Mouse (Mus musculus): ENCODE results near the gene Ppp1cc. TPM values are rescaled to one million over a fixed set of nuclear protein-coding genes. Genes with fewer than 3 reads are reported as not detected.
A peak's percentile ranks its signal among the peaks of the same experiment; 100 is the strongest.
"Not testable (repeated sequence)": the region's sequence is repeated elsewhere in the genome, so short reads cannot be mapped to it uniquely, and the experiment has no call there.

Gene Ppp1cc
- polyA plus RNA-seq, 1 experiment from 2014 or later, result 213 TPM

DNA sequence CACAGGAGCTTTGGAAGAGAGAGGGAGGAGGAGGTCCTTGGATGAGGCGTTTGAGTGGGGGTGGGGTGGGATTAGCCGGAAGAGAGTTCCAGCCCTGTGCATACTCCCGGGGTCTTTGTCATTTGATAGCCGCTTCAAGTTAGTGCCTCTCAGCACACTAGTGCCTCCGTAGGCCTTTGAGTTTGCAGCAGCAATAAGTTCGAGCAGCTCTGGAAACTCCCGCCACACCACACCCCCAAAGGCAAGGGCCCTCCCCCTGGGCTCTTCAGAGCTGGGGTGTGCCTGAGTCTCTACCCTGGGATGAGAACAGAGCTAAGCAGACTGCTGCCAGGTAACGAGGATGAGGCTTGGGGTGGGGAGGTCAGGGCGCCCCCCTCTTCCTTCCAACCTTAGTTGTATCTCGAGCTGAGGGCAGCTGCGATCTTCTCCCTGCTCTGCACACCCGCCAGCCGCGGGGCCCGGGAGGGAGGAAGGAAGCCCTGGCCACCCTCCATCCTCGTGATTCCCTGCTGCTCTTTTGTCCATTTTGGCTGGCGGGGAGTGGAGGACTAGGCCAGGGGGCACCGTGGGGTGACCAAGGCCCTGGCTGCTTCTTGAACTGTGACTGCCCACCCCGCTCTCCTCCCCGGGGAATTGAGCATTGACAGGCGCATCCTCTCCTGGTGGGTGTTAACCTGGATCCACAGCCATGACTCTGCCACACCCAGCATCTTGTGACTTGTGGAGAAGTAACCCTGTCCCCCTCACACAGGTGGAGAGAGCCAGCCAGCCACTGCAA is 51.7 kb downstream of the Ppp1cc start:
- no peak overlapping the region for H3K27ac ChIP-seq (replicated peaks)
- H3K27me3 ChIP-seq, result no peaks in the 10 kb centered on the region
- H3K36me3 ChIP-seq, result no peaks in the 10 kb centered on the region
- no peaks in the 10 kb centered on the region for H3K9me3 ChIP-seq
- peak overlapping the region; percentile 39 for H3K4me2 ChIP-seq
- no peak for ATAC-seq (ENCODE audit: low FRiP score, low read depth)
- WGBS, result 5% methylated on average over 21 of the region's 21 CpGs
- 0 out of 2 replicates have a peak overlapping the region, but pooled peaks have one; percentile 3 for H3K4me3 ChIP-seq
- no peak overlapping the region for H3K9ac ChIP-seq
- H3K4me1 ChIP-seq (replicated peaks), result peaks cover 9% of the 10 kb centered on the region; the same call in 1 of the 2 replicates

DNA sequence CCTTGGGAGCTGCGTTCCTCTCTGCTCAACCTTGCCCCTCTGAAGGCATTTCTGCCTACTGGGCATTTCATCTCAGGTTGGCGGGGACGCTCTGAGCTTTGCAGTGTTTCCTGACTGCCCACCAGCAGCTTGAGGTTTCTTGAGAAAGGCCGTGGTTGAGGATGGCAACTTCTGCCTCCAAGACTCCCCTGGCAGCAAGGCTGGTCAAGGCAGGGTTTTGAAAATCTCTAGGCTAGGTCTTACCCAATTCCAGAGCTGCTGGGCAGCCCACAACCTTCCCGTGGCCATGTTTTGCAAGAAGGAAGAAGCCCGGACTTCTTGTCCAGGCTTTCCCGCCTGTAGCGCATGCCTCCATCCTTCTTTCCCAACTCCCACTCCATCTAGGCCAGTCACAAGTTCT is 52.8 kb downstream of the Ppp1cc start:
- Histone ChIP-seq H3K27me3 (no peaks in the 10 kb centered on the region), H3K36me3 (no peaks in the 10 kb centered on the region), H3K9ac (no peak overlapping the region), H3K4me1 (replicated peaks) (peaks cover 9% of the 10 kb centered on the region; the same call in 1 of the 2 replicates), H3K4me3 (no peak overlapping the region), H3K4me2 (no peak overlapping the region), H3K9me3 (no peaks in the 10 kb centered on the region), H3K27ac (replicated peaks) (no peak overlapping the region)
- ATAC-seq (ENCODE audit: low FRiP score, low read depth), result no peak
- 85% methylated on average over 8 of the region's 8 CpGs for WGBS

GRCm38 (mm10) chr5:122212125-122212524 is 54.0 kb downstream of the Ppp1cc start:
- Histone ChIP-seq H3K9me3 (no peaks in the 10 kb centered on the region), H3K4me1 (replicated peaks) (peaks cover 9% of the 10 kb centered on the region; the same call in 1 of the 2 replicates), H3K27me3 (no peaks in the 10 kb centered on the region), H3K4me3 (no peak overlapping the region), H3K9ac (no peak overlapping the region), H3K36me3 (no peaks in the 10 kb centered on the region), H3K4me2 (no peak overlapping the region), H3K27ac (replicated peaks) (no peak overlapping the region)
- ATAC-seq (ENCODE audit: low FRiP score, low read depth), result no peak
- 86% methylated on average over 8 of the region's 8 CpGs for WGBS

- not testable (repeated sequence) for H3K4me2 ChIP-seq; H3K4me1 ChIP-seq (replicated peaks); H3K27ac ChIP-seq (replicated peaks); H3K27me3 ChIP-seq; ATAC-seq (ENCODE audit: low FRiP score, low read depth); H3K9ac ChIP-seq; H3K4me3 ChIP-seq; H3K9me3 ChIP-seq; H3K36me3 ChIP-seq
- WGBS, result 93% methylated on average over 1 of the region's 1 CpGs
Measured at GRCm38 (mm10) chr5:122212820-122213219, 54.7 kb downstream of the Ppp1cc start.

GRCm38 (mm10) chr5:122213861-122214260 is 55.8 kb downstream of the Ppp1cc start:
- no peak overlapping the region for H3K4me3 ChIP-seq
- H3K9ac ChIP-seq, result no peak overlapping the region
- H3K27me3 ChIP-seq, result no peaks in the 10 kb centered on the region
- 95% methylated on average over 6 of the region's 6 CpGs for WGBS
- H3K4me2 ChIP-seq, result no peak overlapping the region
- no peaks in the 10 kb centered on the region for H3K36me3 ChIP-seq
- H3K27ac ChIP-seq (replicated peaks), result no peak overlapping the region
- H3K4me1 ChIP-seq (replicated peaks), result peaks cover 9% of the 10 kb centered on the region; the same call in 1 of the 2 replicates
- ATAC-seq (ENCODE audit: low FRiP score, low read depth), result no peak
- H3K9me3 ChIP-seq, result no peaks in the 10 kb centered on the region

GRCm38 (mm10) chr5:122217636-122218035 is 59.6 kb downstream of the Ppp1cc start:
- H3K4me3 ChIP-seq, result no peak overlapping the region
- H3K27ac ChIP-seq (replicated peaks), result no peak overlapping the region
- no peak for ATAC-seq (ENCODE audit: low FRiP score, low read depth)
- no peaks in the 10 kb centered on the region for H3K27me3 ChIP-seq
- H3K4me1 ChIP-seq (replicated peaks), result no peaks in the 10 kb centered on the region
- no peaks in the 10 kb centered on the region for H3K9me3 ChIP-seq
- H3K36me3 ChIP-seq, result no peaks in the 10 kb centered on the region
- no peak overlapping the region for H3K4me2 ChIP-seq
- 84% methylated on average over 6 of the region's 6 CpGs for WGBS
- no peak overlapping the region for H3K9ac ChIP-seq

DNA sequence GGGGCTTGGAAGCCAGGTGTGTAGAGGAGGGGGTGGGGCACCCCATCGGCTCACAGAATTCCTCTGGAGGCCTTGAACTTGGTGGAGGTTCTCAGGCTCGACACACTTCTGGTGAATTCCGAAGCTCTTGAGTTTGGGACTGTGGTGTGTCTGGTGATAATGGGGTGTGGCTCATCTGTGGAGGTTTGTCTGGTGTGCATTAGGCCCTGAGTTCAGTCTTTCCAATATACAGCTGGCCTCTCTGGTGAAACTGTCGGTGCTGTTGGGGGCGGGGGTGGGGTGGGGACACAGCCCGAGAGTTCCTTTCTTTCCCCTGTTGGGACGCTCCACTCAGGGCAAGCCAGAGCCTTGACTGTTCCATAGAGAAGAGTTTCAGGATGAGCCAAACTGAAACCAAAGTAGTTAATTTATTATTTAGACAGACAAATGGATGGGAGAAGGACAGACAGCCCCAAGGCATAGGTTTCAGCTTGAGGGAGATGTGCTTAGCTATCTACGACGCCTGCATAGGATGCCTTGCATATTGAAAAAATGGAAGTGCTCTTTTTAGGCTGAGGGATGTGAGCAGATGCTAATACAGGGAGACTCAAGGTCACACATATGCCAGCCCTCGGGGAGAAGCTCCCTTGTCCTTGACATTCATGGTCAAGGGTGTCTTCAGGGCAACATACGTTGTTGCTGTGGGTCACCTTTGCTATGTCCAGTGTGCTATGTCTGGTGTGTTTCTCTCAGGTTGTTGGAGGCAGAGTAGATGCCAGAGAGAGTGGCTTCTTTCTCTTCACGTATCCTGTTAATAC is 60.2 kb downstream of the Ppp1cc start:
- Histone ChIP-seq H3K27ac (replicated peaks) (no peak overlapping the region), H3K36me3 (no peaks in the 10 kb centered on the region), H3K4me2 (no peak overlapping the region), H3K4me1 (replicated peaks) (no peaks in the 10 kb centered on the region), H3K4me3 (no peak overlapping the region), H3K27me3 (no peaks in the 10 kb centered on the region), H3K9me3 (no peaks in the 10 kb centered on the region), H3K9ac (no peak overlapping the region)
- WGBS, result 90% methylated on average over 12 of the region's 12 CpGs
- ATAC-seq (ENCODE audit: low FRiP score, low read depth), result no peak

DNA sequence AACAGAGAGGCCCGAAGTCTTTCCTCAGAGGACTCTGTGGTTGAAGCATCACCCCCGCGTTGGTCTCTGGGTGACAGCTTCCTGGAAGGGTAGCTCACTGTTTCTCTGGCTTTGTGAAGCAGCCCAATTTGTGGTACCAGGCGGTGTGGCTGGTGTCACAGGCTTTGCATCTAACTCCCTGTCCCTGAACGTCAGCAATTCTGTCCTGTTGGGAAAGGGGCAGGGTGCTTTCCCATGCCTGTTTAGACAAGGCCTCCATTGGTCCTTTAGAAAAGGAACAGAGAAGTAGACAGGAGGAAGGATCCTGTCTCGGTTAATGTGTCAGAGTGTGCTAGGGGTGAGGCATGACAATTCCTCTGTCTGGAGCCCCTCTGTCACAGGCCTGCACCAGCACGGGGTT is 60.9 kb downstream of the Ppp1cc start:
- H3K27me3 ChIP-seq, result no peaks in the 10 kb centered on the region

DNA sequence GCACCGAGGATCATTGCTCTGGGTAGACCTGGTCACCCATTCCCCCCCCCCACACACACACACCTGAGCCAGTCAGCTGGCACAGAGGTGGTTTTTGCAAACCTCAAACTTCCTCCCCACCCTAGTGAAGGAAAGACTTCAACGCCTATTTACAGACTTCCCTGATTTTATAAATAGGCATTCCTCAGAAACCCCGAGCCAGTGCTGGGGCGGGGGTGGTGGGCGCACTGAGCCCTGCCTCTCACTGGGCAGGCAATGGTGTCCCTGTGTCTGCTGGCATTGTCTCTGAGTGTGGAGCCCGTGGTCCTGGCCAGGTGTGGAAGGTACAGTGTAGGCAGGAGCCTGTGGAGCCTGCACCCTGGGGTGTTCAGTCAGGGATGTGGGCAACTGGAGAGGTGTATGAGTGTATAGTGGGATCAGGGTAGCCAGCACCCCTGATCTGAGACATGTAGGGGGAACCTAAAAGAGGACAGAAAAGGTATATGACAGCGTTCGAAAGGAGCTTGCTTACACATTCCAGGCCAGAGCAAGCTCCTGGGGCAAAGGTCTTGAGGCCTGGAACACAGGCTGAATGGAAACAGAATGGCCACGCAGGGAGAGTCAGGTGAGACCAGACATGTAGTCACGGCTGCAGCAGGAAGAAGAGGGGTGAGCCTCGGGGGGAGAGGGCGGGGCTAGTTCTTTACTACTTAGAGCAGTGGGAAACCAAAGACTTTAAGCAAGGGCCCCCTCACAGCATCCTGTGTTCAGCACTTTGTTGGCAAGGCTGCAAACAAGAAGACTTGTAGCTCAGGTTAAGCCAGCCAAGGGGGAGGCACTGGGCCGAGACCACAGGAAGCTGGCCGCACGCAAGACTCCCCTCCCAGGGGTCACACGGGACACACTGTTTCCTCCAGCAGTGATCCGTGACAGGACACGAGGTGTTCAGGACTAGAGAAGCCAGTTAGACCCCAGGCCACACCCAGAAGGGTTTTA is 61.9 kb downstream of the Ppp1cc start:
- Histone ChIP-seq H3K36me3 (no peaks in the 10 kb centered on the region), H3K27ac (replicated peaks) (no peak overlapping the region), H3K9ac (no peak overlapping the region), H3K27me3 (no peaks in the 10 kb centered on the region), H3K4me1 (replicated peaks) (no peaks in the 10 kb centered on the region), H3K9me3 (no peaks in the 10 kb centered on the region), H3K4me3 (no peak overlapping the region), H3K4me2 (no peak overlapping the region)
- ATAC-seq (ENCODE audit: low FRiP score, low read depth), result no peak
- 67% methylated on average over 18 of the region's 18 CpGs for WGBS

More for the DNA sequence above, 60.9 kb downstream of the Ppp1cc start:
- H3K4me2 ChIP-seq, result no peak overlapping the region
- no peak overlapping the region for H3K9ac ChIP-seq
- no peaks in the 10 kb centered on the region for H3K9me3 ChIP-seq
- H3K4me1 ChIP-seq (replicated peaks), result no peaks in the 10 kb centered on the region
- no peak overlapping the region for H3K27ac ChIP-seq (replicated peaks)
- no peaks in the 10 kb centered on the region for H3K36me3 ChIP-seq
- H3K4me3 ChIP-seq, result no peak overlapping the region
- no peak for ATAC-seq (ENCODE audit: low FRiP score, low read depth)
- WGBS, result 84% methylated on average over 7 of the region's 7 CpGs

DNA sequence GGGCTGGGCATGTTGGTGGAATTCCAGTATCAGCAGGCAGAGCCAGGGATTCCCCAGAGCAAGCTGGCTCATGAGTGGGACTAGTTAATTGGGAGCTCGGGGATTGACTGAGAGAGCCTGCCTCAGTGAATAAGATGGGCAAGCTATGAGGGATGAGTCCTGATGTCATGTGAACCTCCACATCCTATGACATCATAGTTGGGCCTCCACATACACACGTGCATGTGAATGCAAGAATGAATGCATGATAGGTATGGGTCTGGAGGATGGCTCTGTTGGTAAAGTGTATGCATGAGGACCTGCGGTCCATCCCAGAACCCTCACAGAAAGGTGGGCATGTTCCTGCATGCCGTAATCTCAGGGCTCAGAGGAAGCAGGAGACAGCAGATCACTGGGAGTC is 63.0 kb downstream of the Ppp1cc start:
- Histone ChIP-seq H3K4me1 (replicated peaks) (no peaks in the 10 kb centered on the region), H3K27ac (replicated peaks) (no peak overlapping the region), H3K4me3 (no peak overlapping the region), H3K4me2 (no peak overlapping the region), H3K9ac (no peak overlapping the region), H3K27me3 (no peaks in the 10 kb centered on the region), H3K36me3 (no peaks in the 10 kb centered on the region), H3K9me3 (no peaks in the 10 kb centered on the region)
- 90% methylated on average over 4 of the region's 4 CpGs for WGBS
- ATAC-seq (ENCODE audit: low FRiP score, low read depth), result no peak

DNA sequence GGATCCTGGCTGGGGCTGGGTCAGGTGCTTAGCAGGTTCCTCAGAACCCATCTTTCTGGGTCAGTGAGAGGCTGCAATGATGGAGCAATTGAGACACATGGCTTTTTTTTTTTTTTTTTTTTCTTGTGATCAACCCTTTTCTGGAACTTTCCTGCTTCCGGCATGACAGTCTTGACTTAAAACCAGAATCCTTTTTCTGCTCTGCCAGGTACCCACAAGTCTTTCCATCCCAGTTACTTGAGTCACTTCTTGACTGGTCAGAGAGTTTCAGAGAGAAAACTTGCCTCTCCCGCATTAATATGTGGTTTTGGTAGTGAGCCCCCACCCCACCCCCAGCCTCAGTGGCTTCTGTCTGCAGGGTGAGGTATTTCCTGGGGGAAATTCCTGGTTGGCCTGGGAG is 66.2 kb downstream of the Ppp1cc start:
- no peak overlapping the region for H3K9ac ChIP-seq
- no peaks in the 10 kb centered on the region for H3K27me3 ChIP-seq
- no peak overlapping the region for H3K4me3 ChIP-seq
- H3K27ac ChIP-seq (replicated peaks), result no peak overlapping the region
- H3K9me3 ChIP-seq, result no peaks in the 10 kb centered on the region
- no peak for ATAC-seq (ENCODE audit: low FRiP score, low read depth)
- no peaks in the 10 kb centered on the region for H3K36me3 ChIP-seq
- 95% methylated on average over 2 of the region's 2 CpGs for WGBS
- no peak overlapping the region for H3K4me2 ChIP-seq
- H3K4me1 ChIP-seq (replicated peaks), result no peaks in the 10 kb centered on the region

Measured in hindbrain, embryonic 15.5 days (tissue).